Mouse (Mus musculus) small intestine, adult 2 months (tissue): Measurements from ENCODE around the gene Ptpra. TPM values are rescaled to one million over a fixed set of nuclear protein-coding genes. Genes with fewer than 3 reads are reported as not detected.
A peak's percentile ranks its signal among the peaks of the same experiment; 100 is the strongest.
"Not testable (repeated sequence)": the region's sequence is repeated elsewhere in the genome, so short reads cannot be mapped to it uniquely, and the experiment has no call there.

Source experiments
- H3K27ac ChIP-seq: fragments of 200-500 bp; 2 replicates; pipeline ENCODE4 v1.5.1; 2012; ENCODE audit warnings: low read depth, low read length, control low read depth, inconsistent platforms; ENCODE audit not compliant: insufficient read depth
- H3K27me3 ChIP-seq: fragments of 200-500 bp; 2 replicates; pipeline ENCODE4 v1.6.1; 2012; ENCODE audit warnings: mild to moderate bottlenecking, moderate library complexity, low read length, inconsistent platforms; ENCODE audit not compliant: control insufficient read depth, insufficient read depth
- H3K36me3 ChIP-seq: fragments of 200-500 bp; 2 replicates; pipeline ENCODE4 v1.6.1; 2012; ENCODE audit warnings: mild to moderate bottlenecking, low read length, control low read depth, inconsistent platforms; ENCODE audit not compliant: control insufficient read depth, insufficient read depth
- H3K4me1 ChIP-seq: fragments of 200-500 bp; 2 replicates; pipeline ENCODE4 v1.6.1; 2012; ENCODE audit warnings: low read length, inconsistent platforms, mixed read lengths; ENCODE audit not compliant: control insufficient read depth, insufficient read depth, insufficient read length
- H3K4me3 ChIP-seq: fragments of 200-500 bp; 2 replicates; pipeline ENCODE4 v1.5.1; 2012; ENCODE audit warnings: low read depth, mild to moderate bottlenecking, control low read depth, inconsistent platforms, low read length, moderate library complexity
- CTCF ChIP-seq: fragments of 200-500 bp; IDR thresholded peaks from 2 replicates; pipeline ENCODE4 v1.5.1; 2012; ENCODE audit warnings: low read depth, mild to moderate bottlenecking, control low read depth, inconsistent platforms, low read length, moderate library complexity, mixed read lengths; ENCODE audit not compliant: insufficient replicate concordance, insufficient read length; ENCODE audit errors: extremely low read depth
- POLR2A ChIP-seq: fragments of 200-500 bp; IDR thresholded peaks from 2 replicates; pipeline ENCODE4 v1.6.1; 2012; ENCODE audit warnings: low read depth, mild to moderate bottlenecking, control low read depth, inconsistent platforms, low read length, moderate library complexity
- whole genome bisulfite sequencing: fragments of 180-500 bp; shearing (Covaris S2); methylation state at CpG from one replicate; pipeline ENCODE4 v1.1.7; 2018; 5-methylcytosine and 5-hydroxymethylcytosine counted together
- polyA plus RNA-seq: library from polyadenylated mRNA; depleted of rRNA; stranded (reverse); fragments of >200 nt; gene quantifications from 2 replicates; pipeline ENCODE4 v1.2.3, GENCODE M21; 2012

The Ptpra gene
- polyA plus RNA-seq, 1 experiment: 21.8 TPM

DNA sequence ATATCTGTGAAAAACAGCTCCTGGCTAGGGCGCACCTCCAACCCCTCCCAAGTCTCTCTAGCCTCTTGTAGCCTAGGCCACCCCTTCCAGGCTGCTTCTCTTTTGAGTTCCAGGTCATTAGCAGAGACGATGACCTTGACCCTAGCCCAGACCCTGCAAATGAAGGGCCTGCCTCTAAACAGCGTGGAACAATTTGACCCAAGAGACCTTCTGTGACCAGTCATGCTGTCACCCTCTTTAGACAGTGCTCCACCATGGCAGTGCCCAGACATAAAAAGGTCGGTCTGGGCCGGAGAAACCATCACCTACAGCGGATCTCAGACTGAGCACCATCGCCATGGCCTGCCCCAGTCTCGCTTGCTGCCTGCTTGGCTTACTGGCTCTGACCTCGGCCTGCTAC is 125.8 kb downstream of the Ptpra start, which contains the start of gene Oxt:
Gene Oxt (plus strand): TSS at position 301 of the 400 bp plus-strand sequence.
- TF ChIP-seq CTCF (no peak), POLR2A (no peak)
- H3K36me3 ChIP-seq: no peaks in the 10 kb centered on the region
- peak within 1 kb of the TSS; percentile 20 for H3K4me3 ChIP-seq
- WGBS: 84% methylated on average over 9 of the region's 9 CpGs
- H3K27me3 ChIP-seq: peaks cover 41% of the 10 kb centered on the region
- H3K4me1 ChIP-seq: peaks cover 3% of the 10 kb centered on the region; the same call in 1 of the 2 replicates
- H3K27ac ChIP-seq: no peak within 1 kb of the TSS

DNA sequence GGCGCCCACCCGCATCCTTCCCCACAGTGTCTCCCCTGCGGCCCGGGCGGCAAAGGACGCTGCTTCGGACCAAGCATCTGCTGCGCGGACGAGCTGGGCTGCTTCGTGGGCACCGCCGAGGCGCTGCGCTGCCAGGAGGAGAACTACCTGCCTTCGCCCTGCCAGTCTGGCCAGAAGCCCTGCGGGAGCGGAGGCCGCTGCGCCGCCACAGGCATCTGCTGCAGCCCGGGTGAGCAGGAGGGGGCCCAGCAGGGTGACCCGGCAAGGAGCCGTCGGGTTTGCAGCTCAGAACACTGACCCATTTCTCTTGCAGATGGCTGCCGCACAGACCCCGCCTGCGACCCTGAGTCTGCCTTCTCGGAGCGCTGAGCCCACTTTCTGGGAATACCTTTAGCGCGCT is 126.5 kb downstream of the Ptpra start:
- not testable (repeated sequence) for H3K27ac ChIP-seq, H3K36me3 ChIP-seq, H3K4me1 ChIP-seq
- H3K27me3 ChIP-seq: peaks cover 48% of the 10 kb centered on the region
- WGBS: 4% methylated on average over 32 of the region's 32 CpGs
- peak overlapping the region; percentile 20 for H3K4me3 ChIP-seq

DNA sequence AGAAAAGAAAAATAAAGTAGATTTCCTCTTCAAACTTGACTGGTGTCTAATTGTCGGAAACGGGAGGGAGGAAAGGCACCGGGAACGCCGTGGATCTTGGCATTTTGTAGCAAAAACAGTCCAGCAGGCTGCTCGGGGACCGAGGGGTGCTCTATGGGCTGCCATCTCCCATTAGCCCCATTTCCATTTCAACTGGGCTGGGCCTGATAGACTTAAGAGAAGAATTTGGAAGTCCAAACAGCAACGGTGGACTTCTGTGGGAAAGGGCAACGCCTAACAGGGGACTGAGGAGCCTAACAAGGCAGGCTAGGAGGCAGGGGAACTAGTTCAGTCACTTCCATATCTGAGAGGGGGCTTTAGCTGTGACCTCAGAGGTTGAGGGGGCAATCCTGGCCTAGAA is 126.9 kb downstream of the Ptpra start:
- no peak overlapping the region for H3K4me3 ChIP-seq
- H3K27ac ChIP-seq: no peak overlapping the region
- TF ChIP-seq POLR2A: no peak
- no peak for TF ChIP-seq CTCF
- WGBS: 10% methylated on average over 9 of the region's 9 CpGs
- peaks cover 3% of the 10 kb centered on the region for H3K4me1 ChIP-seq
- peaks cover 49% of the 10 kb centered on the region for H3K27me3 ChIP-seq
- H3K36me3 ChIP-seq: no peaks in the 10 kb centered on the region

DNA sequence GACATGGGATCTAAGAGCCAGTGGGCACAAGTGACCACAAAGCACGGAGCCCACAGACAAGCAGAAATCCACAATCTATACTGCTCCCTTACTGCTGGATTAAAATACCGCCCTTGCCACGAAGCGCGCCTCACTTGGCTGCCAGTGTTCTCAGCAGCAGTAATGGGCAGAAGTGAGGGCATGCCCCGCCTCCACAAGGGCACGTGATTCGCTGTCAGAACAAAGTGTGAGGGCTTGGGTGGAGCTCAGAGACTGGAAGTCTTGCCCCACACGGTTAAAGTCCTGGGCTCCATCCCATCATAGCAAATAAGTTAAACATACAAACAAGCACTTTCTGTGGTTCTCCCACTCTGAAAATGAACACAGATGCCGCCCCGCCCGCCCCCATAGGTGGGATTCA is 127.6 kb downstream of the Ptpra start:
- no peaks in the 10 kb centered on the region for H3K36me3 ChIP-seq
- H3K27me3 ChIP-seq: peaks cover 49% of the 10 kb centered on the region
- peak overlapping the region; percentile 11; the same call in 1 of the 2 replicates for H3K4me3 ChIP-seq
- H3K27ac ChIP-seq: no peak overlapping the region
- WGBS: 3% methylated on average over 12 of the region's 12 CpGs
- TF ChIP-seq POLR2A (no peak), CTCF (no peak)
- peaks cover 3% of the 10 kb centered on the region for H3K4me1 ChIP-seq

DNA sequence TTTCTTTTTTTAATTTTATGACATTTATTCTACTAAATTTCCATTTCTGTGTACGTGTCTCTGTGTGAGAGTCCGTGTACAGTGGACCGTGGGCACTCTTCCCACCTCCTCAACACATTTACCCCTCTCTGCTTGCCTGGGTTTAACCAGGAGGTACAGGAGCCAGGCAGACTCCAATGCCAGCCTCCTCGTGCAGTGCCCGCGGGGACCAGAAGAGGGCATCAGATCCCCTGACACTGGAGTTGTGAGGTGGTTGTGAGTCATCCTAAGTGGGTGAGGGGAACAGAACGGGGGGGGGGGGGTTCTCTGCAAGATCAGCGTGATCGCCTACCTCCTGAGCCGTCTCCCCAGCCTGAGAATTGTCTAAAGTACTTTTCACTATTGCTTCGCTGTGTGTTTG is 128.1 kb downstream of the Ptpra start:
- Histone ChIP-seq H3K4me1 (peaks cover 3% of the 10 kb centered on the region), H3K27me3 (peaks cover 49% of the 10 kb centered on the region), H3K4me3 (no peak overlapping the region), H3K36me3 (no peaks in the 10 kb centered on the region), H3K27ac (no peak overlapping the region)
- TF ChIP-seq POLR2A (no peak), CTCF (peak; percentile 40; the same call in 1 of the 2 replicates)
- WGBS: 15% methylated on average over 11 of the region's 11 CpGs

DNA sequence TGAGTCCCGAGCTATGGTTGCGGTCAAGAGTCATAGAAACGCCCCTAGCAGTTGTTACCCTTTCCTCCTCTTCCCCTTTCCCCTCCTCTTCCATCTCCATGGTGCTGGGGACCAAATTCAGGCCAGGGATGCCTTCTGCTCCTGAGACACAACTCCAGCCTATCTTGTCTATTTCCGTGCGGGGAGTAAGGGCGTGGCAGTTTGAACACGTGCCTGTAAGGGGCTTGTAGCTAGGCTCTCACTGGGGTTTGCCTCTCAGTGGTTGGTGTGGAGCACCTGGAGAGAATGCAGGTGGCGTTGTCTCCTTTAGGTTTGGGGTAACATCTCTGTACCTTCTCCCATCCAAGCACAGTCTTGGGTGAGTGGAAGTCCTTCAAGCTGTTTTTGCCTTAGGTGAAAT is 129.7 kb downstream of the Ptpra start:
- Histone ChIP-seq H3K27me3 (peaks cover 49% of the 10 kb centered on the region), H3K4me3 (no peak overlapping the region)
- WGBS: 10% methylated on average over 8 of the region's 8 CpGs

DNA sequence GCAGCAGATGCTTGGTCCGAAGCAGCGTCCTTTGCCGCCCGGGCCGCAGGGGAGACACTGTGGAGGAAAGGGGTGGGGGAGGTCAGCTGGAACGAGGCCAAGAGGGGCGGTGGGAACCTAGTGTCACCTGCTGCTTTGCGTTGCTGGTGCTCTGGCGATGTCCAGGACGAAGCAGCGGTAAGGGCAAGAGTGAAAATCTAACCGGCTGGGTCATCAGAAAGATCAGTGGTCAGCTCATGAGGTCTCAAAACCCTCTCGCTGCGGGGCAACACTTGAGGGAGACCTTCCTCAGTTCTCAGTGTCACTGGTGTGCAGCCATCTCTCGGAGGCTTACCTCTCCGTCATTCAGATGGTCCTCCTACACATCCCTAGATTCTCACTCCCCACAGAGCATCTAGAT is 131.1 kb downstream of the Ptpra start:
- no peak for TF ChIP-seq CTCF
- TF ChIP-seq POLR2A: no peak
- Histone ChIP-seq H3K4me3 (no peak overlapping the region), H3K27me3 (peaks cover 45% of the 10 kb centered on the region), H3K4me1 (peaks cover 3% of the 10 kb centered on the region), H3K36me3 (no peaks in the 10 kb centered on the region), H3K27ac (no peak overlapping the region)
- WGBS: 8% methylated on average over 16 of the region's 16 CpGs

More for the DNA sequence above, 129.7 kb downstream of the Ptpra start:
- Histone ChIP-seq H3K27ac (no peak overlapping the region), H3K36me3 (no peaks in the 10 kb centered on the region), H3K4me1 (peaks cover 3% of the 10 kb centered on the region)
- no peak for TF ChIP-seq CTCF
- TF ChIP-seq POLR2A: no peak

DNA sequence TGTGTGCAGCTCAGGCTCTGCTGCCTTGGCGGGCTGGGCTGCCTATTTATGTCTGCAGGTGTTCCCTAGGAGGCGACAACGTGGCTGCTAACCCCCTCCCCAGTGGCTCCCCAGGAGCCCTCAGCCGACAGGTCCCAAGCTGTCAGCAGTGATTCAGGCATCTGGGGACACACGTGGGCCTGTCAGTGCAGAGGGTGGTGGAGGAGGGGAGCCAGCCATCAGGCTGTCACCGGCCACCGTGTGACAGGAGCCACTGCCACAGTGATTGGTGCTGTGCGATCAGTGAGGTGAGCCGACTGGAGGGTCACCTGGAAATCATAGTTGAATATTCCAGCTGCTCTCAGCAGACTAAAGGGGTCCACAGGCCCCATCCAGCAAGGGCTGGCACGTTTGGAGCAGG is 132.5 kb downstream of the Ptpra start, which contains the start of gene Avp:
Gene Avp (minus strand): TSS at position 3 of the 400 bp plus-strand sequence.
- H3K36me3 ChIP-seq: no peaks in the 10 kb centered on the region
- no peak within 1 kb of the TSS for H3K27ac ChIP-seq
- peaks cover 1% of the 10 kb centered on the region; the same call in 1 of the 2 replicates for H3K4me1 ChIP-seq
- WGBS: 42% methylated on average over 10 of the region's 10 CpGs
- no peak within 1 kb of the TSS for H3K4me3 ChIP-seq
- TF ChIP-seq POLR2A: no peak
- TF ChIP-seq CTCF: no peak
- H3K27me3 ChIP-seq: peaks cover 31% of the 10 kb centered on the region
